Mouse (Mus musculus) layer of hippocampus, adult 9-10 months (tissue): ENCODE measurements around the gene Fbxl17.

ENCODE experiments used
- DNase-seq: peaks from one replicate; pipeline ENCODE4 v3.0.0; 2022; ENCODE audit warnings: low spot score

The Fbxl17 gene

GRCm38 (mm10) chr17:63165847-63166246, 334.0 kb downstream of the Fbxl17 start:
- DNase-seq = no peak

GRCm38 (mm10) chr17:63164289-63164688, 335.5 kb downstream of the Fbxl17 start:
- DNase-seq = no peak

- DNase-seq = no peak
These were observed 337.9 kb downstream of the Fbxl17 start for GRCm38 (mm10) chr17:63161953-63162352.

- DNase-seq = no peak
These were observed 340.6 kb downstream of the Fbxl17 start for GRCm38 (mm10) chr17:63159196-63159595.

GRCm38 (mm10) chr17:63158436-63158835, 341.4 kb downstream of the Fbxl17 start:
- no peak for DNase-seq

GRCm38 (mm10) chr17:63157906-63158305, 341.9 kb downstream of the Fbxl17 start:
- no peak for DNase-seq

GRCm38 (mm10) chr17:63157019-63157418, 342.8 kb downstream of the Fbxl17 start:
- no peak for DNase-seq

- no peak for DNase-seq
These were observed 353.3 kb downstream of the Fbxl17 start for GRCm38 (mm10) chr17:63146514-63146913.

- no peak for DNase-seq
These were observed 353.9 kb downstream of the Fbxl17 start for GRCm38 (mm10) chr17:63145751-63146491.

- no peak for DNase-seq
These were observed 354.5 kb downstream of the Fbxl17 start for GRCm38 (mm10) chr17:63145311-63145741.

- DNase-seq = no peak
These were observed 356.0 kb downstream of the Fbxl17 start for GRCm38 (mm10) chr17:63143825-63144224.

- no peak for DNase-seq
These were observed 365.0 kb downstream of the Fbxl17 start for GRCm38 (mm10) chr17:63134805-63135204.

- DNase-seq = no peak
These were observed 377.4 kb downstream of the Fbxl17 start for GRCm38 (mm10) chr17:63122427-63122826.

- no peak for DNase-seq
These were observed 380.1 kb downstream of the Fbxl17 start for GRCm38 (mm10) chr17:63119701-63120100.

GRCm38 (mm10) chr17:63119077-63119476, 380.7 kb downstream of the Fbxl17 start:
- no peak for DNase-seq

GRCm38 (mm10) chr17:63117130-63117529, 382.7 kb downstream of the Fbxl17 start:
- DNase-seq = no peak

GRCm38 (mm10) chr17:63114399-63115085, 385.3 kb downstream of the Fbxl17 start:
- DNase-seq = no peak

- DNase-seq = no peak
These were observed 387.0 kb downstream of the Fbxl17 start for GRCm38 (mm10) chr17:63112826-63113225.

- no peak for DNase-seq
These were observed 388.8 kb downstream of the Fbxl17 start for GRCm38 (mm10) chr17:63110994-63111393.

- DNase-seq = no peak
These were observed 389.5 kb downstream of the Fbxl17 start for GRCm38 (mm10) chr17:63110211-63110755.

- DNase-seq = no peak
These were observed 391.8 kb downstream of the Fbxl17 start for GRCm38 (mm10) chr17:63108035-63108434.

GRCm38 (mm10) chr17:63107515-63107914, 392.3 kb downstream of the Fbxl17 start:
- no peak for DNase-seq

GRCm38 (mm10) chr17:63095553-63095952, 404.3 kb downstream of the Fbxl17 start:
- DNase-seq = no peak
